Mouse (Mus musculus): ENCODE measurements at regions not wholly inside any gene's neighbourhood (a gene's known extent, or its start where the extent isn't known, plus 50 kb on each side); places are given as distances from the start of the nearest gene placed in this dataset.
A peak's percentile ranks its signal among the peaks of the same experiment; 100 is the strongest.

GRCm38 (mm10) chr14:36155757-36156156 is 61.0 kb downstream of the 4930474N05Rik start:
- no peak overlapping the region for H3K9ac ChIP-seq (replicated peaks; ENCODE audit: low read depth, low read length)
- no peak overlapping the region for H3K4me3 ChIP-seq (replicated peaks; ENCODE audit: low read length)
- no peaks in the 10 kb centered on the region for H3K9me3 ChIP-seq (ENCODE audit: control insufficient read depth, low read length)
- ATAC-seq: no peak
- H3K27me3 ChIP-seq (replicated peaks; ENCODE audit: control insufficient read depth, insufficient read depth, low read length): no peaks in the 10 kb centered on the region
- H3K27ac ChIP-seq (ENCODE audit: low read length): no peak overlapping the region
- no peak overlapping the region for H3K4me2 ChIP-seq (ENCODE audit: low read length)
- no peaks in the 10 kb centered on the region for H3K4me1 ChIP-seq (replicated peaks; ENCODE audit: control insufficient read depth, insufficient read depth, low read length)
- H3K36me3 ChIP-seq (ENCODE audit: control insufficient read depth, insufficient read depth): no peaks in the 10 kb centered on the region

DNA sequence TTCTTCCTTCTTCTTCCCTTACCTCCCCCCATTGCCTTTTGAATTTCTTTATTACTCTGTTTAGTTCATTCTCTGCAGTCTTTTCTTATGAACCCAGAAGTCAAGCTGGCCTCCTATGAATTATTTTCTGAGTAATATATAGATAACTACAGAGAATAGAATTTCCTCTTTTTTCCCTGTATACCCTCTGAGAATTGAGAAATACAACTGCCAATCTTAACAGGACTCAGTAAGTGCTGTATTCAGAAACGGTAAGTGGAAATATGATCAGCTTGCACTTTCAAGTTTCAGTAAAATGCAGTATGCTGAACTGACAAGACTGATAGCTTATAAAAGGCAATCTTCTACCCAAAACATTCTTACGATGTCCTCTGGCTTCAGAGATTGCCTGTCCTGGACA is 61.5 kb downstream of the 4930474N05Rik start:
- H3K4me2 ChIP-seq (ENCODE audit: low read length): no peak overlapping the region
- no peak overlapping the region for H3K27ac ChIP-seq (ENCODE audit: low read length)
- H3K36me3 ChIP-seq (ENCODE audit: control insufficient read depth, insufficient read depth): no peaks in the 10 kb centered on the region
- no peaks in the 10 kb centered on the region for H3K9me3 ChIP-seq (ENCODE audit: control insufficient read depth, low read length)
- no peaks in the 10 kb centered on the region for H3K27me3 ChIP-seq (replicated peaks; ENCODE audit: control insufficient read depth, insufficient read depth, low read length)
- no peak overlapping the region for H3K9ac ChIP-seq (replicated peaks; ENCODE audit: low read depth, low read length)
- 87% methylated on average over 2 of the region's 2 CpGs for WGBS
- no peaks in the 10 kb centered on the region for H3K4me1 ChIP-seq (replicated peaks; ENCODE audit: control insufficient read depth, insufficient read depth, low read length)
- ATAC-seq: no peak
- no peak overlapping the region for H3K4me3 ChIP-seq (replicated peaks; ENCODE audit: low read length)

- H3K9ac ChIP-seq (replicated peaks; ENCODE audit: low read depth, low read length): no peak overlapping the region
- 6% methylated on average over 1 of the region's 1 CpGs for WGBS
- peak; percentile 71 for ATAC-seq
Observed at GRCm38 (mm10) chr14:36183701-36184100, 89.0 kb downstream of the 4930474N05Rik start.

DNA sequence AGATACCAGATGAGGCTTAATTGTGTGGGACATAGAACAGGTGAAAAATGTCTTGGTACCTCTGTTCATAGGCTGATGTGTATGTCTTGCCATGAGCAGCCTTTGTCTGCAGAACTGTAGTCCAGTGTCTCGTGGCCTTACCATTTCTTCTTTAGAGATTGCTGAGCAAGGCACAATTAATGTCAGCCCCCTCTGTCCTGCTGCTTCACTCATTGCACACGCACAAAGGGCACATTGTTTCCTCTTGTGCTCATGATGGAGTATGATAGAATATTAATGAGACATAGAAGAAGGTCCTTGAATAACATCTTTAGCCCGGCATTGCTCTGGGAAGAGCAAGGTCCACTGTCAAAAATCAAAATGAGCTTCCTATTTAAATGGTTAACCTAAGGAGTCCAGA is 101.8 kb downstream of the 4930474N05Rik start:
- ATAC-seq: no peak
- H3K27ac ChIP-seq (ENCODE audit: low read length): no peak overlapping the region
- no peaks in the 10 kb centered on the region for H3K4me1 ChIP-seq (replicated peaks; ENCODE audit: control insufficient read depth, insufficient read depth, low read length)
- H3K4me3 ChIP-seq (replicated peaks; ENCODE audit: low read length): no peak overlapping the region
- no peaks in the 10 kb centered on the region for H3K9me3 ChIP-seq (ENCODE audit: control insufficient read depth, low read length)
- no peaks in the 10 kb centered on the region for H3K27me3 ChIP-seq (replicated peaks; ENCODE audit: control insufficient read depth, insufficient read depth, low read length)
- no peak overlapping the region for H3K4me2 ChIP-seq (ENCODE audit: low read length)
- H3K36me3 ChIP-seq (ENCODE audit: control insufficient read depth, insufficient read depth): no peaks in the 10 kb centered on the region
- no peak overlapping the region for H3K9ac ChIP-seq (replicated peaks; ENCODE audit: low read depth, low read length)
- WGBS: 43% methylated on average over 3 of the region's 3 CpGs

More at GRCm38 (mm10) chr14:36183701-36184100, 89.0 kb downstream of the 4930474N05Rik start:
- Histone ChIP-seq H3K27me3 (replicated peaks; ENCODE audit: control insufficient read depth, insufficient read depth, low read length) (no peaks in the 10 kb centered on the region), H3K9me3 (ENCODE audit: control insufficient read depth, low read length) (no peaks in the 10 kb centered on the region), H3K4me1 (replicated peaks; ENCODE audit: control insufficient read depth, insufficient read depth, low read length) (no peaks in the 10 kb centered on the region), H3K27ac (ENCODE audit: low read length) (no peak overlapping the region), H3K36me3 (ENCODE audit: control insufficient read depth, insufficient read depth) (no peaks in the 10 kb centered on the region), H3K4me3 (replicated peaks; ENCODE audit: low read length) (no peak overlapping the region), H3K4me2 (ENCODE audit: low read length) (no peak overlapping the region)

DNA sequence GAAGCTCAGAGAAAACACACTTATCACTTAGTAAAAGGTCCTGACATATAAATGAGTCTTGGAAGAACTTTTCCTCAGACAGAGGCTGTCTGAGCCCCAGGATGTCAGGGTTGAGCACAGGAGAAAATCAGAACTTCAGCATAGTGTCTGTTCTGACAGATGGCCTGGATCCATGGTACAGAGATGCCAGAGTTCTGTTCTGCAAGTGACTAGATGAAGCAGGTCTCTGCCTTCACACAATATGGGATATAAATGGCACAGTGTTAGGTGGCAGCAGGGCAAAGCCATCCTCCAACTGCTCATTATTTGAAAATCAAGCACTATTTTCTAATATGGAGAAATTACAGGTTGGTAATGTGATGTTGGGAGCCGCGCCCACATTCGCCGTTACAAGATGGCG is 103.7 kb downstream of the 4930474N05Rik start:
- no peak overlapping the region for H3K4me2 ChIP-seq (ENCODE audit: low read length)
- no peaks in the 10 kb centered on the region for H3K27me3 ChIP-seq (replicated peaks; ENCODE audit: control insufficient read depth, insufficient read depth, low read length)
- H3K27ac ChIP-seq (ENCODE audit: low read length): no peak overlapping the region
- no peaks in the 10 kb centered on the region for H3K4me1 ChIP-seq (replicated peaks; ENCODE audit: control insufficient read depth, insufficient read depth, low read length)
- ATAC-seq: no peak
- H3K9ac ChIP-seq (replicated peaks; ENCODE audit: low read depth, low read length): no peak overlapping the region
- H3K4me3 ChIP-seq (replicated peaks; ENCODE audit: low read length): no peak overlapping the region
- WGBS: over 99% methylated on average over 5 of the region's 5 CpGs
- no peaks in the 10 kb centered on the region for H3K9me3 ChIP-seq (ENCODE audit: control insufficient read depth, low read length)
- H3K36me3 ChIP-seq (ENCODE audit: control insufficient read depth, insufficient read depth): no peaks in the 10 kb centered on the region

DNA sequence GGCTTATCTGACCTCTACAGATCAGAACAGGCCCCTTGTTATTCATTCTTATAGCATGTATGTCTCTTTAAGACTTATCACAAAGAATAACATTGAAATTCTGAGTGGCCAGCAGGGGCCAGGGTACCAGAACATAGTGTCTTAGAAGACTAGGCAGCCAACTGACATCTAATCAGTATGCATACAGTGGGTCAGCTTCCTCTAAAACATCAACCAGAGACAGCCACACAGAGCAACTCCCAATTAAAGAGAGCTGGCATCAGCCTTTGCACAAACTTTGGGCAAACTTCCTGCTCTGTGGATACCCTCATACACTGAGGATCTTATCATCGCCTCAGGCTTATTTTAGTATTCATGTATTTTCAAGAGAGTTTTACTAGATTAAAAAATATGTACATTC is 109.1 kb downstream of the 4930474N05Rik start:
- WGBS: 82% methylated on average over 1 of the region's 1 CpGs
- no peaks in the 10 kb centered on the region for H3K9me3 ChIP-seq (ENCODE audit: control insufficient read depth, low read length)
- H3K27me3 ChIP-seq (replicated peaks; ENCODE audit: control insufficient read depth, insufficient read depth, low read length): no peaks in the 10 kb centered on the region
- H3K9ac ChIP-seq (replicated peaks; ENCODE audit: low read depth, low read length): no peak overlapping the region
- no peak overlapping the region for H3K4me2 ChIP-seq (ENCODE audit: low read length)
- no peak overlapping the region for H3K4me3 ChIP-seq (replicated peaks; ENCODE audit: low read length)
- ATAC-seq: no peak
- H3K4me1 ChIP-seq (replicated peaks; ENCODE audit: control insufficient read depth, insufficient read depth, low read length): no peaks in the 10 kb centered on the region
- H3K27ac ChIP-seq (ENCODE audit: low read length): no peak overlapping the region
- no peaks in the 10 kb centered on the region for H3K36me3 ChIP-seq (ENCODE audit: control insufficient read depth, insufficient read depth)

DNA sequence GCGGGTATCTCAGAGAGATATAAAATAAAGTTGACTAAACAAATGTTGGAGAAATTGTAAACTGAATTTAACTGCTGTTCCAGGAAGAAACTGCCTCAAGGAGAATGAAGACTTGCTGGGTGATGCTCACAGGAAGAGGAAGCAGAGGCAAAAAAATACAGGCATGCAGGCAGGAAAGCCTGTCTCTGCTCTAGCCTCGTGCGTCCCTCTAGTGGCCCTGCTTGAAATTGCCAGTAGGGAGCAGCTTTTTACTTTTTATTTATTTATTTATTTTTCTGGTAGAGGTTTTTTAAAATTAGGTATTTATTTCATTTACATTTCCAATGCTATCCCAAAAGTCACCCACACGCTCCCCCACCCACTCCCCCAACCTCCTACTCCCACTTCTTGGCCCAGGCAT is 118.1 kb downstream of the 4930474N05Rik start:
- H3K9ac ChIP-seq (replicated peaks; ENCODE audit: low read depth, low read length): no peak overlapping the region
- ATAC-seq: peak; percentile 58; the same call in 1 of the 2 replicates
- H3K36me3 ChIP-seq (ENCODE audit: control insufficient read depth, insufficient read depth): no peaks in the 10 kb centered on the region
- no peaks in the 10 kb centered on the region for H3K4me1 ChIP-seq (replicated peaks; ENCODE audit: control insufficient read depth, insufficient read depth, low read length)
- no peak overlapping the region for H3K4me3 ChIP-seq (replicated peaks; ENCODE audit: low read length)
- H3K27me3 ChIP-seq (replicated peaks; ENCODE audit: control insufficient read depth, insufficient read depth, low read length): no peaks in the 10 kb centered on the region
- H3K4me2 ChIP-seq (ENCODE audit: low read length): no peak overlapping the region
- 36% methylated on average over 4 of the region's 4 CpGs for WGBS
- no peaks in the 10 kb centered on the region for H3K9me3 ChIP-seq (ENCODE audit: control insufficient read depth, low read length)
- H3K27ac ChIP-seq (ENCODE audit: low read length): no peak overlapping the region

GRCm38 (mm10) chr14:36245849-36246248 is 151.1 kb downstream of the 4930474N05Rik start:
- H3K27me3 ChIP-seq (replicated peaks; ENCODE audit: control insufficient read depth, insufficient read depth, low read length): no peaks in the 10 kb centered on the region
- no peak overlapping the region for H3K4me2 ChIP-seq (ENCODE audit: low read length)
- no peak for ATAC-seq
- no peaks in the 10 kb centered on the region for H3K9me3 ChIP-seq (ENCODE audit: control insufficient read depth, low read length)
- no peaks in the 10 kb centered on the region for H3K36me3 ChIP-seq (ENCODE audit: control insufficient read depth, insufficient read depth)
- no peak overlapping the region for H3K27ac ChIP-seq (ENCODE audit: low read length)
- no peaks in the 10 kb centered on the region for H3K4me1 ChIP-seq (replicated peaks; ENCODE audit: control insufficient read depth, insufficient read depth, low read length)
- H3K9ac ChIP-seq (replicated peaks; ENCODE audit: low read depth, low read length): no peak overlapping the region
- no peak overlapping the region for H3K4me3 ChIP-seq (replicated peaks; ENCODE audit: low read length)

- H3K4me1 ChIP-seq (replicated peaks; ENCODE audit: control insufficient read depth, insufficient read depth, low read length): no peaks in the 10 kb centered on the region
- H3K36me3 ChIP-seq (ENCODE audit: control insufficient read depth, insufficient read depth): no peaks in the 10 kb centered on the region
- H3K9me3 ChIP-seq (ENCODE audit: control insufficient read depth, low read length): no peaks in the 10 kb centered on the region
- H3K9ac ChIP-seq (replicated peaks; ENCODE audit: low read depth, low read length): no peak overlapping the region
- no peaks in the 10 kb centered on the region for H3K27me3 ChIP-seq (replicated peaks; ENCODE audit: control insufficient read depth, insufficient read depth, low read length)
- H3K4me2 ChIP-seq (ENCODE audit: low read length): no peak overlapping the region
- no peak overlapping the region for H3K27ac ChIP-seq (ENCODE audit: low read length)
- no peak overlapping the region for H3K4me3 ChIP-seq (replicated peaks; ENCODE audit: low read length)
- ATAC-seq: peak; percentile 85
- WGBS: 56% methylated on average over 2 of the region's 2 CpGs
Observed at GRCm38 (mm10) chr14:36262126-36262525, 167.4 kb downstream of the 4930474N05Rik start.

GRCm38 (mm10) chr14:36283825-36284414 is 189.2 kb downstream of the 4930474N05Rik start:
- Histone ChIP-seq H3K9me3 (ENCODE audit: control insufficient read depth, low read length) (no peaks in the 10 kb centered on the region), H3K27ac (ENCODE audit: low read length) (no peak overlapping the region), H3K36me3 (ENCODE audit: control insufficient read depth, insufficient read depth) (no peaks in the 10 kb centered on the region), H3K4me3 (replicated peaks; ENCODE audit: low read length) (no peak overlapping the region), H3K27me3 (replicated peaks; ENCODE audit: control insufficient read depth, insufficient read depth, low read length) (no peaks in the 10 kb centered on the region), H3K4me2 (ENCODE audit: low read length) (no peak overlapping the region), H3K9ac (replicated peaks; ENCODE audit: low read depth, low read length) (no peak overlapping the region), H3K4me1 (replicated peaks; ENCODE audit: control insufficient read depth, insufficient read depth, low read length) (no peaks in the 10 kb centered on the region)
- WGBS: 75% methylated on average over 1 of the region's 1 CpGs
- no peak for ATAC-seq
